Mouse (Mus musculus): ENCODE data around the gene Klhl22. TPM values are rescaled to one million over a fixed set of nuclear protein-coding genes. Genes with fewer than 3 reads are reported as not detected.

Klhl22 gene
- total and polyA plus RNA-seq, 2 experiments from 2014 or later, result 21.7 to 42.0 TPM

- H3K27ac ChIP-seq (ENCODE audit: low read depth), result no peak overlapping the region
- peaks cover 20% of the 10 kb centered on the region for H3K4me1 ChIP-seq (ENCODE audit: control insufficient read depth, insufficient read depth)
- WGBS, result 70% methylated on average over 1 of the region's 1 CpGs
- no peak overlapping the region; the same call in 1 of the 2 replicates for H3K4me3 ChIP-seq (ENCODE audit: low read depth, low read length)
- H3K36me3 ChIP-seq (replicated peaks; ENCODE audit: control insufficient read depth, insufficient read depth, low read length), result no peaks in the 10 kb centered on the region
- no peak for DNase-seq (ENCODE audit: low spot score)
- H3K4me2 ChIP-seq (ENCODE audit: low read depth, low read length), result peak overlapping the region; percentile 93; the same call in 1 of the 2 replicates
- no peaks in the 10 kb centered on the region for H3K9me3 ChIP-seq (replicated peaks; ENCODE audit: control insufficient read depth, low read length)
- TF ChIP-seq EP300 (IDR thresholded peaks at IDR 0.05; ENCODE audit: low read depth) (no peak), CTCF (IDR thresholded peaks at IDR 0.05; ENCODE audit: low read depth) (no peak)
- no peak overlapping the region for H3K9ac ChIP-seq (replicated peaks; ENCODE audit: low read depth, low read length)
- ATAC-seq (ENCODE audit: insufficient read depth, low read depth), result no peak
- H3K27me3 ChIP-seq (ENCODE audit: control insufficient read depth, insufficient read depth, low read length), result no peaks in the 10 kb centered on the region
Measured at GRCm38 (mm10) chr16:17723325-17723626, 36.1 kb upstream of the Klhl22 start.

GRCm38 (mm10) chr16:17724448-17724847 lies 35.0 kb upstream of the Klhl22 start:
- H3K9ac ChIP-seq (replicated peaks; ENCODE audit: low read depth, low read length), result no peak overlapping the region
- H3K4me1 ChIP-seq (ENCODE audit: control insufficient read depth, insufficient read depth), result peaks cover 20% of the 10 kb centered on the region
- whole genome bisulfite sequencing, result 88% methylated on average over 3 of the region's 3 CpGs
- no peak overlapping the region for H3K4me3 ChIP-seq (ENCODE audit: low read depth, low read length)
- no peak for TF ChIP-seq CTCF (IDR thresholded peaks at IDR 0.05; ENCODE audit: low read depth)
- no peaks in the 10 kb centered on the region for H3K27me3 ChIP-seq (ENCODE audit: control insufficient read depth, insufficient read depth, low read length)
- H3K4me2 ChIP-seq (ENCODE audit: low read depth, low read length), result no peak overlapping the region
- ATAC-seq (ENCODE audit: insufficient read depth, low read depth), result no peak
- DNase-seq (ENCODE audit: low spot score), result no peak
- H3K27ac ChIP-seq (ENCODE audit: low read depth), result no peak overlapping the region
- H3K36me3 ChIP-seq (replicated peaks; ENCODE audit: control insufficient read depth, insufficient read depth, low read length), result no peaks in the 10 kb centered on the region
- H3K9me3 ChIP-seq (replicated peaks; ENCODE audit: control insufficient read depth, low read length), result no peaks in the 10 kb centered on the region

- ATAC-seq (ENCODE audit: insufficient read depth, low read depth) (0 out of 2 replicates have a peak, but pooled peaks have one; percentile 36), DNase-seq (ENCODE audit: low spot score) (peak; percentile 79)
- H3K27me3 ChIP-seq (ENCODE audit: control insufficient read depth, insufficient read depth, low read length), result no peaks in the 10 kb centered on the region
- H3K9ac ChIP-seq (replicated peaks; ENCODE audit: low read depth, low read length), result no peak overlapping the region
- H3K4me2 ChIP-seq (ENCODE audit: low read depth, low read length), result peak overlapping the region; percentile 44
- H3K4me3 ChIP-seq (ENCODE audit: low read depth, low read length), result no peak overlapping the region
- H3K4me1 ChIP-seq (ENCODE audit: control insufficient read depth, insufficient read depth), result 0 out of 2 replicates have a peak, but pooled peaks cover 5% of the 10 kb centered on the region
- H3K27ac ChIP-seq (ENCODE audit: low read depth), result no peak overlapping the region
- no peaks in the 10 kb centered on the region for H3K36me3 ChIP-seq (replicated peaks; ENCODE audit: control insufficient read depth, insufficient read depth, low read length)
- H3K9me3 ChIP-seq (replicated peaks; ENCODE audit: control insufficient read depth, low read length), result no peaks in the 10 kb centered on the region
- TF ChIP-seq CTCF (IDR thresholded peaks at IDR 0.05; ENCODE audit: low read depth) (peak; percentile 59), EP300 (IDR thresholded peaks at IDR 0.05; ENCODE audit: low read depth) (no peak)
- 9% methylated on average over 5 of the region's 5 CpGs for WGBS
Measured at GRCm38 (mm10) chr16:17727179-17727861, 32.1 kb upstream of the Klhl22 start.

- ATAC-seq (ENCODE audit: insufficient read depth, low read depth), result no peak
- Histone ChIP-seq H3K9me3 (replicated peaks; ENCODE audit: control insufficient read depth, low read length) (no peaks in the 10 kb centered on the region), H3K27me3 (ENCODE audit: control insufficient read depth, insufficient read depth, low read length) (no peaks in the 10 kb centered on the region), H3K36me3 (replicated peaks; ENCODE audit: control insufficient read depth, insufficient read depth, low read length) (no peaks in the 10 kb centered on the region), H3K4me3 (ENCODE audit: low read depth, low read length) (no peak overlapping the region), H3K9ac (replicated peaks; ENCODE audit: low read depth, low read length) (no peak overlapping the region), H3K27ac (ENCODE audit: low read depth) (no peak overlapping the region), H3K4me2 (ENCODE audit: low read depth, low read length) (no peak overlapping the region), H3K4me1 (ENCODE audit: control insufficient read depth, insufficient read depth) (0 out of 2 replicates have a peak, but pooled peaks cover 5% of the 10 kb centered on the region)
- TF ChIP-seq EP300 (IDR thresholded peaks at IDR 0.05; ENCODE audit: low read depth) (no peak), CTCF (IDR thresholded peaks at IDR 0.05; ENCODE audit: low read depth) (no peak)
- no peak for DNase-seq (ENCODE audit: low spot score)
Measured at GRCm38 (mm10) chr16:17729974-17730373, 29.4 kb upstream of the Klhl22 start.

- no peak for TF ChIP-seq EP300 (IDR thresholded peaks at IDR 0.05; ENCODE audit: low read depth)
- 0 out of 2 replicates have a peak, but pooled peaks have one; percentile 9 for TF ChIP-seq CTCF (IDR thresholded peaks at IDR 0.05; ENCODE audit: low read depth)
- 40% methylated on average over 3 of the region's 3 CpGs for WGBS
- ATAC-seq (ENCODE audit: insufficient read depth, low read depth), result no peak
- H3K4me1 ChIP-seq (ENCODE audit: control insufficient read depth, insufficient read depth), result 0 out of 2 replicates have a peak, but pooled peaks cover 2% of the 10 kb centered on the region
- no peaks in the 10 kb centered on the region for H3K9me3 ChIP-seq (replicated peaks; ENCODE audit: control insufficient read depth, low read length)
- no peaks in the 10 kb centered on the region for H3K27me3 ChIP-seq (ENCODE audit: control insufficient read depth, insufficient read depth, low read length)
- no peak overlapping the region for H3K4me2 ChIP-seq (ENCODE audit: low read depth, low read length)
- no peak overlapping the region for H3K27ac ChIP-seq (ENCODE audit: low read depth)
- H3K9ac ChIP-seq (replicated peaks; ENCODE audit: low read depth, low read length), result no peak overlapping the region
- no peaks in the 10 kb centered on the region for H3K36me3 ChIP-seq (replicated peaks; ENCODE audit: control insufficient read depth, insufficient read depth, low read length)
- no peak overlapping the region for H3K4me3 ChIP-seq (ENCODE audit: low read depth, low read length)
- no peak for DNase-seq (ENCODE audit: low spot score)
Measured at GRCm38 (mm10) chr16:17732021-17732420, 27.4 kb upstream of the Klhl22 start.

- Histone ChIP-seq H3K4me3 (ENCODE audit: low read depth, low read length) (no peak overlapping the region), H3K4me1 (ENCODE audit: control insufficient read depth, insufficient read depth) (no peaks in the 10 kb centered on the region), H3K27me3 (ENCODE audit: control insufficient read depth, insufficient read depth, low read length) (no peaks in the 10 kb centered on the region), H3K27ac (ENCODE audit: low read depth) (no peak overlapping the region), H3K36me3 (replicated peaks; ENCODE audit: control insufficient read depth, insufficient read depth, low read length) (no peaks in the 10 kb centered on the region), H3K9me3 (replicated peaks; ENCODE audit: control insufficient read depth, low read length) (no peaks in the 10 kb centered on the region), H3K9ac (replicated peaks; ENCODE audit: low read depth, low read length) (no peak overlapping the region), H3K4me2 (ENCODE audit: low read depth, low read length) (no peak overlapping the region)
- no peak for DNase-seq (ENCODE audit: low spot score)
- TF ChIP-seq CTCF (IDR thresholded peaks at IDR 0.05; ENCODE audit: low read depth), result no peak
- no peak for TF ChIP-seq EP300 (IDR thresholded peaks at IDR 0.05; ENCODE audit: low read depth)
- ATAC-seq (ENCODE audit: insufficient read depth, low read depth), result no peak
- WGBS, result 56% methylated on average over 6 of the region's 6 CpGs
Measured at GRCm38 (mm10) chr16:17732431-17732830, 27.0 kb upstream of the Klhl22 start.

Data from heart, postnatal 0 days (tissue).